Mouse (Mus musculus): Measurements from ENCODE around the gene Hecw2.

GRCm38 (mm10) chr1:54109255-54109654 lies 85.7 kb downstream of the Hecw2 start:
- TF ChIP-seq CTCF (IDR thresholded peaks at IDR 0.05; ENCODE audit: borderline replicate concordance, insufficient read depth, low read length) = no peak
- TF ChIP-seq POLR2A (IDR thresholded peaks at IDR 0.05; ENCODE audit: low read depth, low read length) = no peak
